8 mouse cellular contexts compared by ENCODE assay signal in genomic region chr17:88440285-88441000, GRCm38 (mm10). TPM values are rescaled to one million over a fixed set of nuclear protein-coding genes. Genes with fewer than 3 reads are reported as not detected.
DNase-seq lines count a peak whose midpoint lies in the region; ATAC-seq lines count a peak whose summit lies in the region.

Gene Foxn2, plus strand, starts transcription at chr17:88440711.

- H3K9me3 ChIP-seq in hindbrain, embryonic 13.5 days, result no peaks in the 10 kb centered on the region

- H3K27ac ChIP-seq in hindbrain, embryonic 13.5 days, result peak within 1 kb of the TSS; percentile 94

- H3K4me1 ChIP-seq in hindbrain, embryonic 13.5 days (replicated peaks), result peaks cover 4% of the 10 kb centered on the region

- H3K4me3 ChIP-seq in hindbrain, embryonic 13.5 days, result peak within 1 kb of the TSS; percentile 89

- no peaks in the 10 kb centered on the region for H3K27me3 ChIP-seq in hindbrain, embryonic 13.5 days

- H3K9ac ChIP-seq in hindbrain, embryonic 13.5 days, result peak within 1 kb of the TSS; percentile 89

- peak; percentile 91 for ATAC-seq in hindbrain, embryonic 13.5 days (ENCODE audit: low FRiP score)

- H3K36me3 ChIP-seq in hindbrain, embryonic 13.5 days, result no peaks in the 10 kb centered on the region

- DNase-seq in Muller cell, postnatal 12 days (ENCODE audit: inconsistent ontology term), result peak; percentile 97
- peak; percentile 93 for DNase-seq in cerebellum, adult 9-11 months
- DNase-seq in frontal cortex, postnatal 10 days (ENCODE audit: low spot score in 2 of 2), result peak; percentile 74 to 88
- DNase-seq in layer of hippocampus, postnatal 25 days (ENCODE audit: extremely low spot score in 1 of 2, low spot score in 1 of 2), result peak; percentile 84 to 87
- DNase-seq in lung, postnatal 25 days (ENCODE audit: low spot score), result peak; percentile 94
- DNase-seq in retina, embryonic 14.5 days (ENCODE audit: low spot score), result peak; percentile 93
- peak; percentile 99 for DNase-seq in thymus, postnatal 4 days

- under 1% methylated on average over 68 of the region's 93 CpGs for WGBS in hindbrain, embryonic 13.5 days

- peak within 1 kb of the TSS; percentile 84 for H3K4me2 ChIP-seq in hindbrain, embryonic 13.5 days

RNA-seq across cellular contexts. Expression of gene Foxn2, which starts in this region (rescaled TPM):
- polyA plus RNA-seq in hindbrain, embryonic 13.5 days (2015; fragmentation: Nextera tagmentation; extraction: Ambion mirVana), result 9.7 and 10.4 TPM in 2 replicates
- total RNA-seq in layer of hippocampus, postnatal 25 days (2021), result 10 to 100 TPM; 21.9 to 22.0 TPM

Comparison
In these comparisons a context has a peak if more than half of its experiments do, and no peak if none do; other contexts are left out.
1. Peak in every context shown above with its lines: DNase-seq, ATAC-seq, H3K4me3 ChIP-seq and H3K27ac ChIP-seq.